Mouse (Mus musculus) gastrocnemius, postnatal 4 days (tissue): ENCODE measurements around the gene Tamm41. TPM values are rescaled to one million over a fixed set of nuclear protein-coding genes. Genes with fewer than 3 reads are reported as not detected.

Experiments
- total RNA-seq, 2 experiments: library from RNA; stranded (reverse); gene quantifications; 2 replicates each; pipeline ENCODE4 v1.2.3; 2021

The Tamm41 gene
- total RNA-seq, 2 experiments from 2014 or later, result 20.2 to 22.2 TPM

Other genes with a start within 250 kb of the Tamm41 start
- gene Vgll4, start 67.9 kb downstream of the Tamm41 start, total RNA-seq, result 10 to 100 TPM; 42.2 to 48.2 TPM
- gene Syn2, start 97.0 kb upstream of the Tamm41 start, total RNA-seq, result 1 to 10 TPM; 2.6 to 3.4 TPM
- not detected for gene Gm17482, start 189.5 kb upstream of the Tamm41 start, total RNA-seq
- 1 to 10 TPM; 1.4 to 2.7 TPM for gene Timp4, start 214.3 kb upstream of the Tamm41 start, total RNA-seq